Mouse (Mus musculus) neural tube, embryonic 11.5 days (tissue): Measurements from ENCODE around the gene Vps37c. TPM values are rescaled to one million over a fixed set of nuclear protein-coding genes. Genes with fewer than 3 reads are reported as not detected.

Source experiments
- ATAC-seq: fragments of 200-750 bp; cut with Nextera tagmentation; 2 replicates; pipeline ENCODE4 v1.8.0; 2017; ENCODE audit warnings: moderate number of reproducible peaks, mild to moderate bottlenecking, moderate TSS enrichment, moderate library complexity; ENCODE audit not compliant: insufficient read depth, low FRiP score, low TSS enrichment
- DNase-seq: peaks from one replicate; pipeline ENCODE4 v3.0.0-alpha.2; 2015; ENCODE audit warnings: low spot score
- H3K27ac ChIP-seq: fragments of 300-500 bp; sonication (generic); 2 replicates; pipeline ENCODE4 v1.5.1; 2014; ENCODE audit warnings: low read depth, mild to moderate bottlenecking, low read length
- H3K27me3 ChIP-seq: fragments of 300-500 bp; sonication (generic); 2 replicates; pipeline ENCODE4 v1.6.1; 2014; ENCODE audit warnings: mild to moderate bottlenecking, low read length, mixed read lengths; ENCODE audit not compliant: control insufficient read depth, insufficient read depth
- H3K36me3 ChIP-seq: fragments of 300-500 bp; sonication (generic); 2 replicates; pipeline ENCODE4 v1.6.1; 2014; ENCODE audit warnings: mild to moderate bottlenecking, low read length, moderate library complexity, mixed read lengths; ENCODE audit not compliant: control insufficient read depth, insufficient read depth
- H3K4me1 ChIP-seq: fragments of 300-500 bp; sonication (generic); 2 replicates; pipeline ENCODE4 v1.6.1; 2014; ENCODE audit warnings: low read length, mixed read lengths; ENCODE audit not compliant: control insufficient read depth, insufficient read depth
- H3K4me2 ChIP-seq: fragments of 300-500 bp; sonication (generic); 2 replicates; pipeline ENCODE4 v1.6.1; 2014; ENCODE audit warnings: low read depth, mild to moderate bottlenecking, moderate library complexity
- H3K4me3 ChIP-seq: fragments of 300-500 bp; sonication (generic); 2 replicates; pipeline ENCODE4 v1.5.1; 2014; ENCODE audit warnings: low read depth, low read length
- H3K9ac ChIP-seq: fragments of 300-500 bp; sonication (generic); 2 replicates; pipeline ENCODE4 v1.6.1; 2014; ENCODE audit warnings: mild to moderate bottlenecking, low read length
- H3K9me3 ChIP-seq: fragments of 300-500 bp; sonication (generic); 2 replicates; pipeline ENCODE4 v1.6.1; 2016; ENCODE audit warnings: low read length; ENCODE audit not compliant: control insufficient read depth
- WGBS: fragments of 180-500 bp; shearing (Covaris S2); extraction: QIAGEN DNeasy Blood & Tissue Kit; methylation state at CpG from one replicate; pipeline ENCODE4 v1.1.7; 2014; 5-methylcytosine and 5-hydroxymethylcytosine counted together
- polyA plus RNA-seq: library from polyadenylated mRNA; unstranded; fragments of >200 nt; fragmentation: Nextera tagmentation; extraction: Ambion mirVana; gene quantifications from 2 replicates; pipeline ENCODE4 v1.2.1, GENCODE M21; 2014

The Vps37c gene
- polyA plus RNA-seq, 1 experiment from 2014 or later = 34.4 TPM

GRCm38 (mm10) chr19:10723649-10724048 lies 35.1 kb downstream of the Vps37c start:
- DNase-seq = no peak
- ATAC-seq = no peak

GRCm38 (mm10) chr19:10724629-10725363 lies 36.3 kb downstream of the Vps37c start:
- Histone ChIP-seq H3K4me2 (no peak overlapping the region), H3K9me3 (no peaks in the 10 kb centered on the region), H3K4me3 (no peak overlapping the region), H3K27me3 (no peaks in the 10 kb centered on the region), H3K4me1 (peaks cover 7% of the 10 kb centered on the region), H3K36me3 (no peaks in the 10 kb centered on the region), H3K27ac (no peak overlapping the region), H3K9ac (no peak overlapping the region)
- DNase-seq = no peak
- no peak for ATAC-seq
- WGBS = 72% methylated on average over 13 of the region's 13 CpGs

More at GRCm38 (mm10) chr19:10723649-10724048, 35.1 kb downstream of the Vps37c start:
- H3K27me3 ChIP-seq = no peaks in the 10 kb centered on the region
- no peak overlapping the region for H3K27ac ChIP-seq
- peaks cover 8% of the 10 kb centered on the region for H3K4me1 ChIP-seq
- H3K4me2 ChIP-seq = no peak overlapping the region
- no peaks in the 10 kb centered on the region for H3K9me3 ChIP-seq
- no peaks in the 10 kb centered on the region for H3K36me3 ChIP-seq
- H3K9ac ChIP-seq = no peak overlapping the region
- WGBS = 38% methylated on average over 5 of the region's 5 CpGs
- no peak overlapping the region for H3K4me3 ChIP-seq

GRCm38 (mm10) chr19:10729889-10730288 lies 41.4 kb downstream of the Vps37c start:
- Histone ChIP-seq H3K9ac (no peak overlapping the region), H3K27ac (no peak overlapping the region), H3K4me2 (no peak overlapping the region), H3K27me3 (no peaks in the 10 kb centered on the region), H3K4me1 (no peaks in the 10 kb centered on the region), H3K9me3 (no peaks in the 10 kb centered on the region), H3K36me3 (no peaks in the 10 kb centered on the region), H3K4me3 (no peak overlapping the region)
- ATAC-seq (no peak), DNase-seq (no peak)
- WGBS = 88% methylated on average over 10 of the region's 10 CpGs

- Histone ChIP-seq H3K36me3 (no peaks in the 10 kb centered on the region), H3K4me1 (no peaks in the 10 kb centered on the region), H3K9me3 (no peaks in the 10 kb centered on the region), H3K9ac (no peak overlapping the region), H3K27ac (no peak overlapping the region), H3K4me2 (no peak overlapping the region), H3K4me3 (no peak overlapping the region), H3K27me3 (no peaks in the 10 kb centered on the region)
- DNase-seq (peak; percentile 7), ATAC-seq (no peak)
- WGBS = 84% methylated on average over 5 of the region's 5 CpGs
Observed at GRCm38 (mm10) chr19:10730469-10730868, 41.9 kb downstream of the Vps37c start.

- Histone ChIP-seq H3K36me3 (no peaks in the 10 kb centered on the region), H3K4me1 (no peaks in the 10 kb centered on the region), H3K4me3 (no peak overlapping the region), H3K9me3 (no peaks in the 10 kb centered on the region), H3K9ac (no peak overlapping the region), H3K27ac (no peak overlapping the region), H3K4me2 (no peak overlapping the region), H3K27me3 (no peaks in the 10 kb centered on the region)
- 89% methylated on average over 7 of the region's 7 CpGs for WGBS
- DNase-seq (no peak), ATAC-seq (no peak)
Observed at GRCm38 (mm10) chr19:10731975-10732374, 43.4 kb downstream of the Vps37c start.

- ATAC-seq = no peak
- Histone ChIP-seq H3K4me2 (no peak overlapping the region), H3K9ac (no peak overlapping the region), H3K36me3 (no peaks in the 10 kb centered on the region), H3K27ac (no peak overlapping the region), H3K9me3 (no peaks in the 10 kb centered on the region), H3K27me3 (no peaks in the 10 kb centered on the region), H3K4me1 (no peaks in the 10 kb centered on the region), H3K4me3 (no peak overlapping the region)
- WGBS = 94% methylated on average over 7 of the region's 7 CpGs
- DNase-seq = no peak
Observed at GRCm38 (mm10) chr19:10732741-10733140, 44.2 kb downstream of the Vps37c start.

- no peak overlapping the region for H3K4me2 ChIP-seq
- no peak overlapping the region for H3K27ac ChIP-seq
- H3K36me3 ChIP-seq = no peaks in the 10 kb centered on the region
- WGBS = 87% methylated on average over 10 of the region's 10 CpGs
- H3K4me1 ChIP-seq = no peaks in the 10 kb centered on the region
- DNase-seq (no peak), ATAC-seq (no peak)
- H3K27me3 ChIP-seq = no peaks in the 10 kb centered on the region
- H3K4me3 ChIP-seq = no peak overlapping the region
- no peak overlapping the region for H3K9ac ChIP-seq
- no peaks in the 10 kb centered on the region for H3K9me3 ChIP-seq
Observed at GRCm38 (mm10) chr19:10733501-10734127, 45.1 kb downstream of the Vps37c start.

GRCm38 (mm10) chr19:10734554-10734953 lies 46.0 kb downstream of the Vps37c start:
- Histone ChIP-seq H3K27ac (no peak overlapping the region), H3K36me3 (no peaks in the 10 kb centered on the region), H3K9me3 (no peaks in the 10 kb centered on the region), H3K4me1 (no peaks in the 10 kb centered on the region), H3K4me2 (no peak overlapping the region), H3K9ac (no peak overlapping the region), H3K27me3 (no peaks in the 10 kb centered on the region), H3K4me3 (no peak overlapping the region)
- ATAC-seq = no peak
- DNase-seq = no peak
- 86% methylated on average over 7 of the region's 7 CpGs for WGBS

GRCm38 (mm10) chr19:10735061-10735460 lies 46.5 kb downstream of the Vps37c start:
- Histone ChIP-seq H3K4me2 (no peak overlapping the region), H3K27me3 (no peaks in the 10 kb centered on the region), H3K9me3 (no peaks in the 10 kb centered on the region), H3K4me3 (no peak overlapping the region), H3K36me3 (no peaks in the 10 kb centered on the region), H3K9ac (no peak overlapping the region), H3K27ac (no peak overlapping the region), H3K4me1 (no peaks in the 10 kb centered on the region)
- no peak for DNase-seq
- 87% methylated on average over 3 of the region's 3 CpGs for WGBS
- ATAC-seq = no peak
